Mouse (Mus musculus): ENCODE measurements around the gene Tdrkh. TPM values are rescaled to one million over a fixed set of nuclear protein-coding genes. Genes with fewer than 3 reads are reported as not detected.

Gene Tdrkh
- total RNA-seq, 2 experiments from 2014 or later: 43.9 to 47.7 TPM

DNA sequence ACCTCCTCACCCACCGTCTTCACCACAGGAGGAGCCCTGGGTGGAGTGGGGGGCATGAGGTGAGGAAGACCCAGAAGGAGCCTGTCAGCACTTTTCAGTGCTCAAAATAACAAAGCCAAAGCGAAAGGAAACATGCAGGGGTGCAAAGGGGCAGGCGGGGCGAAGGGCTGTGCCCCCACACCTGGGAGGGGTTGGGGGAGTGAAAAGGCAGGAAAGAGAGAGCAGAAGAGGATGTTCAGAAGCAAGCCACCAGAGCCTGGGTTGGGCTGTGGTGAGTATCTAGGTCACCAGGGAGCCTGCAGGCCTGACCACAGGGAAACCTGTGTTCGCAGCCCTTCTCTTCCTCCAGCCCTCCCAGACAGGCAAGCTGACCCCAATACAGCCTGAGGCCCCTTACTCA is 25.0 kb upstream of the Tdrkh start:
- DNase-seq (ENCODE audit: low spot score in 2 of 2): no peak

GRCm38 (mm10) chr3:94389420-94389819 is 23.7 kb upstream of the Tdrkh start:
- DNase-seq (ENCODE audit: low spot score in 2 of 2): no peak

GRCm38 (mm10) chr3:94391001-94391400 is 22.1 kb upstream of the Tdrkh start:
- no peak for DNase-seq (ENCODE audit: low spot score in 2 of 2)

- no peak for DNase-seq (ENCODE audit: low spot score in 2 of 2)
Observed at GRCm38 (mm10) chr3:94392128-94392527, 20.9 kb upstream of the Tdrkh start.

GRCm38 (mm10) chr3:94393049-94393448 is 20.0 kb upstream of the Tdrkh start:
- no peak for DNase-seq (ENCODE audit: low spot score in 2 of 2)

DNA sequence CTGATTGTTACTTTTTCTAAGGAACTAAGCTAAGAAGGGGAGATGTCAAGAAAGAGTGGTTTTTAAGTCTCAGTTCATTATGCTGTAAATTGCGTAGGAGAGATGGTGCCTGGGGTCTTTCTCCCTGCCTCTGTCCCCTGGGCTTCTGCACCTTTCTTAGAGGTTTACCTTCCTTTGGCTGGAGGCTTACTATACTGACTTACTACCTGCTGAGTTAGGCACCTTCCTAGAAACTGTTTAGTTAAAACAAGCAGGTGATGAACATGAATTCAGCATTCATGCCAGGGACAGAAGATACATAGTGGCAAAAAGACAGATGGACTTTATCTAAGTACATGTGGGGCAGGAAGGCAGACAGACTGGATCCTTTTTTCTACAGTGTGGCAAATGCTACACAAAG is 16.7 kb upstream of the Tdrkh start:
- DNase-seq (ENCODE audit: low spot score in 2 of 2): no peak

- DNase-seq (ENCODE audit: low spot score in 2 of 2): no peak
Observed at GRCm38 (mm10) chr3:94396851-94397250, 16.2 kb upstream of the Tdrkh start.

DNA sequence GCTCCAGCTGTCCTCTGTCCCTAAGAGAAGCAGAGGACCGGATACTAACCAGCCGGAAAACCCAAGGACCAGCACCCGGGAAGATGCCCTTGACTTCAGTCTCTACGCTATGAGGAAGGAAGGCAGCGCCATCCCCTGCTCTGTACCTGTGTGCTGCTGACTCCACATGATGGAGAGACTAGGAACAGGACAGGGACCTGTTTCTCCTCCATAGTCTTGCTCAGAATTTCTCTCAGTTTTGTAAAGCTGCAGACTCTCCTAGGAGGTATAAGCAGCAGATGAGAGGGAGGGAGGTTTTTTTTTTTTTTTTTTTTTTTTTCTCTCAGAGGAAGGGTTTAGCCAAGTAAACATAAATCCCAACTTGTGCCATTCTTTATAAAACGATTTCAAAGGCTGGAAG is 14.9 kb upstream of the Tdrkh start, which contains the start of gene Lingo4:
Gene Lingo4, plus strand, starts transcription at position 301 of the 400 bp plus-strand sequence.
- DNase-seq (ENCODE audit: low spot score in 2 of 2): no peak

- DNase-seq (ENCODE audit: low spot score in 2 of 2): peak; percentile 47 to 55
Observed at GRCm38 (mm10) chr3:94398943-94399481, 14.1 kb upstream of the Tdrkh start.

- DNase-seq (ENCODE audit: low spot score in 2 of 2): no peak
Observed at GRCm38 (mm10) chr3:94399663-94400310, 13.3 kb upstream of the Tdrkh start.

DNA sequence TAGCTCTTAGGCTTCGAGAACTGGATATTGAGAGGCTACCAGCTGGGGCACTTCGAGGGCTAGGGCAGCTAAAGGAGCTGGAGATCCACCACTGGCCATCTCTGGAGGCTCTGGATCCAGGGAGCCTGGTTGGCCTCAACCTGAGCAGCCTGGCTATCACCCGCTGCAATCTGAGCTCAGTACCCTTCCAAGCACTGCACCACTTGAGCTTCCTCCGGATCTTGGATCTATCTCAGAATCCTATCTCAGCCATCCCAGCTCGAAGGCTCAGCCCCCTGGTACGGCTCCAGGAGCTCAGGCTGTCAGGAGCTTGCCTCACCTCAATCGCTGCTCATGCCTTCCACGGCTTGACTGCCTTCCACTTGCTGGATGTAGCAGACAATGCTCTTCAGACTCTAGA is 10.6 kb upstream of the Tdrkh start:
- no peak for DNase-seq (ENCODE audit: low spot score in 2 of 2)

- no peak for DNase-seq (ENCODE audit: low spot score in 2 of 2)
Observed at GRCm38 (mm10) chr3:94404366-94405054, 8.6 kb upstream of the Tdrkh start.

DNA sequence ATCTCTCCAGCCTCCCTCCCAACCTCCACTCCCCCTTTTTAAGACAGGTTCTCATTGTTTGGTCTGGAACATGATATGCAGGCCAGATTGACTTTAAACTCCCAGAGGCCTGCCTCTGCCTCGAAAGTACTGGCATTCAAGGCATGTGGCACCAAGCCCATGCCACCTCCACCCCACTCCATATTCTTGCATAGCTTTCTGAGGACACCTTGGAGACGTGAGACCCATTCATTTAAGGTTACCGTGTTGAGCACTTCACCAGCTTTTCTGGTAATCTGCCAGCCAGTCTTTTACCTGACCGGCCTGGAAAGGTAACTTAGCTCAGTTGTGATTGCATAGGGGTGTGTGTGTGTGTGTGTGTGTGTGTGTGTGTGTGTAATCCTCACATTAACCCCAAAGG is 7.5 kb upstream of the Tdrkh start:
- no peak for DNase-seq (ENCODE audit: low spot score in 2 of 2)

- DNase-seq (ENCODE audit: low spot score in 2 of 2): no peak
Observed at GRCm38 (mm10) chr3:94412530-94412929, 543 bp upstream of the Tdrkh start.

GRCm38 (mm10) chr3:94430980-94431379 is 17.9 kb downstream of the Tdrkh start:
- no peak for DNase-seq (ENCODE audit: low spot score in 2 of 2)

GRCm38 (mm10) chr3:94434305-94434704 is 21.2 kb downstream of the Tdrkh start:
- DNase-seq (ENCODE audit: low spot score in 2 of 2): no peak

GRCm38 (mm10) chr3:94436420-94436819 is 23.3 kb downstream of the Tdrkh start:
- DNase-seq (ENCODE audit: low spot score in 2 of 2): no peak

DNA sequence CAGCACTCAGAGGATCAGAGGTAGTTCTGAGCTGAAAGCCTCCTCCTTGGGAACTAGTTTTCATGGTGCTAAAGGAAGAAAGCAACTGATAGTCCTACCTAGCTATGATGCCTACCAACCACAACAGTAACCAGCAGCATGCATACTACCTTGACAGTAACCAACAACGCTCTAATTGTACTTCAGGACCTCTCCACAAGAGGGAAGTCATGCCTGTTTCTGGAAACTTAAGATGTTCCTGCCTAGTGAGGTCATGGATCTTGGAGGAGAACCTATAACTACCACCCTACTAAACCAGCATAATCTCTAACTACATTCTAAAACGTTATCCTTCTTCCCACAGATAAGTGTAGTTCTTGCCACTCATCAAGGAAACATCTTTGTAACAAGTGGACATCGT is 28.1 kb downstream of the Tdrkh start:
- DNase-seq (ENCODE audit: low spot score in 2 of 2): no peak

- DNase-seq (ENCODE audit: low spot score in 2 of 2): peak; percentile 95 to 96
Observed at GRCm38 (mm10) chr3:94442951-94443596, 30.0 kb downstream of the Tdrkh start, which contains the start of gene Mrpl9. Gene Mrpl9 (plus strand): TSS chr3:94443318.

- DNase-seq (ENCODE audit: low spot score in 2 of 2): no peak
Observed at GRCm38 (mm10) chr3:94443597-94443964, 30.5 kb downstream of the Tdrkh start, which contains the start of gene Oaz3. Gene Oaz3 (minus strand): TSS chr3:94443915.

GRCm38 (mm10) chr3:94449377-94449776 is 36.3 kb downstream of the Tdrkh start:
- no peak for DNase-seq (ENCODE audit: low spot score in 2 of 2)

DNA sequence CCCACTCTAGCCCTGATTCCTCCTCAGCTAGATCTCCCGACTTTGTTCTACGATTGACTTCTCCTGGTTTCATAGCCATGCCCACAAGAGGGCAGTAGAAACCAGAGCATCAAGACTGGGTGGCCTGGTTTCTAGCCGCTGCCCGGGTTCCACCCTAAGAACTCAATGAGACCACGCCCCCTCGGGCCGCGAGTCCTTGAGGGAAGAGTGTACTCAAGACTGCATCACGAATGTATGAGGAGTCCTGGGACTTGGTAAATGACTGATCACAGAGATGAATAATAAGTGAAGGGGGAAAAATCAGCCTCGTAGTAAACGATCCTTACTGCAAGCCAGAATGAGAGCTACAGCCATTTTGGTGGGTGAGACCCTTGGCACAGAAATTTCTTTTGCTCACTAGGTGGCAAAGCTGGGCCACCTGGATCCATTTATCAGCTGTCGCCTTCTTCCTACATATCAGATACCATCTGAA is 43.5 kb downstream of the Tdrkh start:
- peak; percentile 82 to 86 for DNase-seq (ENCODE audit: low spot score in 2 of 2)
